Comparison of ENCODE assay signal across 10 mouse cellular contexts in the genomic region with DNA sequence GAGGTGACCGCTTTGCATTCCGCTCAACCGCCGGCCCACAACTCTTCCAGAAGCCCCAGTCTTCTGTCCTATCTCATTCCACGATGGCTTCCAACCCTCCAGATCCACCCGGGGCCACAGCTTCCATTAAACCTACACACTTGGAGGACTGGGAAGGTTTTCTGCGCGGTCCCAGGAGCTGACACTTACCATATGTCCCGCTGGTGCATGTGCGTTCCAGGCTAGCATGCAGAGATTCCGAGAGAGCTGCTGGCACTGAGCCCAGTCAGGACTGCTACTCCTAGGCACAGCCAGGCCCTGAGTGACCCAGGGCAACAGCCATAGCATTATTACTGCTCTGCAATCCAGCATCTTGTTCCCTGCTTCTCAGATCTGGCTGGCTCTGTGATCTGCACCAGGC. TPM values are rescaled to one million over a fixed set of nuclear protein-coding genes. Genes with fewer than 3 reads are reported as not detected.
A peak's percentile ranks its signal among the peaks of the same experiment; 100 is the strongest.
DNase-seq lines count a peak whose midpoint lies in the region; ATAC-seq and TF ChIP-seq lines count a peak whose summit lies in the region.
"Had no signal": no experiment of that assay in that cellular context is flagged by ENCODE, and none has a peak within 500 bp of the region (broad histone marks: within the 10 kb centered on the region; RNA-seq: fewer than 3 reads in every experiment).

No protein-coding gene starts in this region.

- no peak for TF ChIP-seq EP300 in ES-Bruce4 (IDR thresholded peaks at IDR 0.05; ENCODE audit: insufficient read depth, low read depth, low read length)

- H3K27me3 ChIP-seq in heart, embryonic 10.5 days (ENCODE audit: insufficient read depth, poor library complexity, severe bottlenecking) = no peaks in the 10 kb centered on the region
- H3K27me3 ChIP-seq in ES-Bruce4 (ENCODE audit: control insufficient read depth, insufficient read depth, low read length, poor library complexity, severe bottlenecking) = no peaks in the 10 kb centered on the region
- H3K27me3 ChIP-seq in cerebellum, adult 2 months (ENCODE audit: control insufficient read depth, insufficient read depth, low read length) = no peaks in the 10 kb centered on the region
- no peaks in the 10 kb centered on the region for H3K27me3 ChIP-seq in limb, embryonic 14.5 days (ENCODE audit: control insufficient read depth, insufficient read depth, low read length)
- H3K27me3 ChIP-seq: CH12.LX had no signal

- 61% methylated on average over 11 of the region's 11 CpGs for WGBS in heart, embryonic 10.5 days
- WGBS in cerebellum, adult 2 months = 30% methylated on average over 11 of the region's 11 CpGs
- 60% methylated on average over 11 of the region's 11 CpGs for WGBS in limb, embryonic 14.5 days

- H3K4me1 ChIP-seq in heart, embryonic 10.5 days = peaks cover 11% of the 10 kb centered on the region; the same call in 1 of the 2 replicates
- no peaks in the 10 kb centered on the region for H3K4me1 ChIP-seq in ES-Bruce4 (ENCODE audit: control insufficient read depth, insufficient read depth, low read length)
- peaks cover 11% of the 10 kb centered on the region for H3K4me1 ChIP-seq in cerebellum, adult 2 months (ENCODE audit: control insufficient read depth, insufficient read depth, low read length)
- peaks cover 7% of the 10 kb centered on the region; the same call in 1 of the 2 replicates for H3K4me1 ChIP-seq in limb, embryonic 14.5 days (ENCODE audit: control insufficient read depth, insufficient read depth, low read length)

- H3K27ac ChIP-seq in heart, embryonic 10.5 days = peak overlapping the region; percentile 17
- H3K27ac ChIP-seq in ES-Bruce4 (ENCODE audit: insufficient read depth, low read length) = no peak overlapping the region
- H3K27ac ChIP-seq in cerebellum, adult 2 months (ENCODE audit: insufficient read depth, low read length) = peak overlapping the region; percentile 52
- no peak overlapping the region for H3K27ac ChIP-seq in limb, embryonic 14.5 days (replicated peaks; ENCODE audit: low read depth, low read length)

- H3K4me3 ChIP-seq in heart, embryonic 10.5 days = no peak overlapping the region
- H3K4me3 ChIP-seq in ES-Bruce4 (ENCODE audit: low read depth, low read length) = peak overlapping the region; percentile 34
- H3K4me3 ChIP-seq in cerebellum, adult 2 months (replicated peaks; ENCODE audit: insufficient read depth, low read depth, low read length) = no peak overlapping the region
- no peak overlapping the region for H3K4me3 ChIP-seq in limb, embryonic 14.5 days (replicated peaks; ENCODE audit: low read length)

- peak; percentile 83 for DNase-seq in heart, embryonic 10.5 days (ENCODE audit: low spot score)
- no peak for DNase-seq in heart, postnatal 25 days (ENCODE audit: low spot score)
- peak; percentile 72 to 75 for DNase-seq in cerebellum, adult 2 months
- DNase-seq in limb, embryonic 14.5 days (ENCODE audit: low spot score) = peak; percentile 36
- no peak for DNase-seq in urinary bladder, adult 2 months (ENCODE audit: low spot score)
- no peak for DNase-seq in left cerebral cortex, adult 11 months (ENCODE audit: low spot score)
- no peak for DNase-seq in embryo, embryonic 10.5 days (ENCODE audit: low spot score)
- DNase-seq: kidney, adult 11 months had no signal

- peak overlapping the region; percentile 9; the same call in 1 of the 2 replicates for H3K9ac ChIP-seq in ES-Bruce4 (ENCODE audit: low read depth, poor library complexity, severe bottlenecking)
- no peak overlapping the region for H3K9ac ChIP-seq in limb, embryonic 14.5 days (ENCODE audit: low read depth, low read length, severe bottlenecking)

- no peak for TF ChIP-seq POLR2A in ES-Bruce4 (IDR thresholded peaks at IDR 0.05; ENCODE audit: insufficient read depth, low read length)
- TF ChIP-seq POLR2A in cerebellum, adult 2 months (IDR thresholded peaks at IDR 0.05; ENCODE audit: borderline replicate concordance, insufficient read depth, low read length) = no peak
- TF ChIP-seq POLR2A in limb, embryonic 14.5 days (IDR thresholded peaks at IDR 0.05; ENCODE audit: borderline replicate concordance, extremely low read depth, insufficient read depth, insufficient read length) = no peak

- no peak overlapping the region for H3K4me2 ChIP-seq in limb, embryonic 14.5 days (replicated peaks; ENCODE audit: low read depth, low read length, severe bottlenecking)

- TF ChIP-seq CTCF in ES-Bruce4 (IDR thresholded peaks at IDR 0.05; ENCODE audit: low read depth, low read length) = no peak
- TF ChIP-seq CTCF in cerebellum, adult 2 months (IDR thresholded peaks at IDR 0.05; ENCODE audit: borderline replicate concordance, insufficient read depth, low read depth, low read length) = no peak

- H3K9me3 ChIP-seq in heart, embryonic 10.5 days = no peaks in the 10 kb centered on the region
- no peaks in the 10 kb centered on the region for H3K9me3 ChIP-seq in ES-Bruce4 (replicated peaks; ENCODE audit: control insufficient read depth, insufficient read depth, low read length, poor library complexity, severe bottlenecking)
- no peaks in the 10 kb centered on the region for H3K9me3 ChIP-seq in limb, embryonic 14.5 days (ENCODE audit: control insufficient read depth, low read length)

- H3K36me3 ChIP-seq in heart, embryonic 10.5 days = no peaks in the 10 kb centered on the region
- H3K36me3 ChIP-seq in ES-Bruce4 (ENCODE audit: control insufficient read depth, insufficient read depth, low read length, poor library complexity, severe bottlenecking) = no peaks in the 10 kb centered on the region; the same call in 1 of the 2 replicates
- H3K36me3 ChIP-seq in limb, embryonic 14.5 days (ENCODE audit: control insufficient read depth, insufficient read depth, low read length) = peaks cover 8% of the 10 kb centered on the region

- intact Hi-C loops in heart, postnatal 25 days (cut with DNase I) = no loop called here

- 0 out of 2 replicates have a peak, but pooled peaks have one; percentile 38 for ATAC-seq in limb, embryonic 14.5 days (ENCODE audit: low FRiP score, low read depth)

RNA-seq across cellular contexts. Expression of gene Il23a, which starts 0.9 kb away (rescaled TPM):
- polyA plus RNA-seq in heart, embryonic 10.5 days (2016; fragmentation: Nextera tagmentation; extraction: Ambion mirVana) = 0.25 and 0.48 TPM in 2 replicates
- total RNA-seq in heart, postnatal 25 days (2021) = under 1 TPM in 1 of 2 experiments, not detected in 1; 0.18 TPM
- 4.7 and 5.7 TPM in 2 replicates for polyA plus RNA-seq in ES-Bruce4 (2011; ENCODE audit: insufficient read depth, insufficient read length, low read depth, missing spikeins)
- 1.2 and 1.8 TPM in 2 replicates for polyA plus RNA-seq in cerebellum, adult 2 months (2012; rRNA removed)
- 0.18 and 0.31 TPM in 2 replicates for polyA plus RNA-seq in limb, embryonic 14.5 days (2012; rRNA removed)
- polyA plus RNA-seq in limb, embryonic 14.5 days (2014; fragmentation: Nextera tagmentation; extraction: Ambion mirVana) = 0.28 TPM in 1 of 2 replicates, not detected in the other
- polyA plus RNA-seq in urinary bladder, adult 2 months (2012; rRNA removed) = 0.12 TPM in 1 of 2 replicates, not detected in the other

RNA-seq across cellular contexts. Expression of gene Pan2, which starts 5.5 kb away (rescaled TPM):
- polyA plus RNA-seq in heart, embryonic 10.5 days (2016; fragmentation: Nextera tagmentation; extraction: Ambion mirVana) = 29.9 and 31.4 TPM in 2 replicates
- 1 to 10 TPM; 8.2 to 9.4 TPM for total RNA-seq in heart, postnatal 25 days (2021)
- polyA plus RNA-seq in ES-Bruce4 (2011; ENCODE audit: insufficient read depth, insufficient read length, low read depth, missing spikeins) = 40.5 and 40.8 TPM in 2 replicates
- polyA plus RNA-seq in cerebellum, adult 2 months (2012; rRNA removed) = 42.6 and 48.5 TPM in 2 replicates
- polyA plus RNA-seq in limb, embryonic 14.5 days (2012; rRNA removed) = 49.7 and 58.0 TPM in 2 replicates
- polyA plus RNA-seq in limb, embryonic 14.5 days (2014; fragmentation: Nextera tagmentation; extraction: Ambion mirVana) = 26.6 and 31.1 TPM in 2 replicates
- polyA plus RNA-seq in urinary bladder, adult 2 months (2012; rRNA removed) = 27.9 and 31.7 TPM in 2 replicates

RNA-seq across cellular contexts. Expression of gene Cnpy2, which starts 24.6 kb away (rescaled TPM):
- polyA plus RNA-seq in heart, embryonic 10.5 days (2016; fragmentation: Nextera tagmentation; extraction: Ambion mirVana) = 220 and 255 TPM in 2 replicates
- 10 to 100 TPM; 58.9 to 62.5 TPM for total RNA-seq in heart, postnatal 25 days (2021)
- 62.9 and 68.4 TPM in 2 replicates for polyA plus RNA-seq in ES-Bruce4 (2011; ENCODE audit: insufficient read depth, insufficient read length, low read depth, missing spikeins)
- polyA plus RNA-seq in cerebellum, adult 2 months (2012; rRNA removed) = 65.3 and 65.4 TPM in 2 replicates
- polyA plus RNA-seq in limb, embryonic 14.5 days (2012; rRNA removed) = 129 and 169 TPM in 2 replicates
- polyA plus RNA-seq in limb, embryonic 14.5 days (2014; fragmentation: Nextera tagmentation; extraction: Ambion mirVana) = 378 and 387 TPM in 2 replicates
- polyA plus RNA-seq in urinary bladder, adult 2 months (2012; rRNA removed) = 118 and 124 TPM in 2 replicates

RNA-seq across cellular contexts. Expression of gene Stat2, which starts 27.3 kb away (rescaled TPM):
- polyA plus RNA-seq in heart, embryonic 10.5 days (2016; fragmentation: Nextera tagmentation; extraction: Ambion mirVana) = 10.8 and 11.0 TPM in 2 replicates
- total RNA-seq in heart, postnatal 25 days (2021) = 10 to 100 TPM; 11.7 to 12.3 TPM
- polyA plus RNA-seq in ES-Bruce4 (2011; ENCODE audit: insufficient read depth, insufficient read length, low read depth, missing spikeins) = 29.7 and 35.9 TPM in 2 replicates
- 94.4 and 110 TPM in 2 replicates for polyA plus RNA-seq in cerebellum, adult 2 months (2012; rRNA removed)
- polyA plus RNA-seq in limb, embryonic 14.5 days (2012; rRNA removed) = 20.5 and 22.1 TPM in 2 replicates
- 12.9 and 13.2 TPM in 2 replicates for polyA plus RNA-seq in limb, embryonic 14.5 days (2014; fragmentation: Nextera tagmentation; extraction: Ambion mirVana)
- polyA plus RNA-seq in urinary bladder, adult 2 months (2012; rRNA removed) = 33.0 and 39.1 TPM in 2 replicates

RNA-seq across cellular contexts. Expression of gene Apof, which starts 29.2 kb away (rescaled TPM):
- 0.11 and 3.9 TPM in 2 replicates for polyA plus RNA-seq in heart, embryonic 10.5 days (2016; fragmentation: Nextera tagmentation; extraction: Ambion mirVana)
- total RNA-seq in heart, postnatal 25 days (2021) = not detected
- not detected in 2 replicates for polyA plus RNA-seq in ES-Bruce4 (2011; ENCODE audit: insufficient read depth, insufficient read length, low read depth, missing spikeins)
- not detected in 2 replicates for polyA plus RNA-seq in cerebellum, adult 2 months (2012; rRNA removed)
- polyA plus RNA-seq in limb, embryonic 14.5 days (2012; rRNA removed) = 0.20 and 0.32 TPM in 2 replicates
- polyA plus RNA-seq in limb, embryonic 14.5 days (2014; fragmentation: Nextera tagmentation; extraction: Ambion mirVana) = not detected in 2 replicates
- 0.25 TPM in 2 replicates for polyA plus RNA-seq in urinary bladder, adult 2 months (2012; rRNA removed)

Comparison
In these comparisons a context has a peak if more than half of its experiments do, and no peak if none do; other contexts are left out.
1. DNase-seq: peak in heart, embryonic 10.5 days (single experiment), cerebellum, adult 2 months (2 of 2) and limb, embryonic 14.5 days (single experiment); none in heart, postnatal 25 days (single experiment), urinary bladder, adult 2 months (single experiment), left cerebral cortex, adult 11 months (single experiment) and embryo, embryonic 10.5 days (single experiment).
2. H3K27ac ChIP-seq: peak in heart, embryonic 10.5 days (single experiment) and cerebellum, adult 2 months (single experiment); none in ES-Bruce4 (single experiment) and limb, embryonic 14.5 days (single experiment).